Mouse (Mus musculus): ENCODE data around the gene Mast1.

Mast1 gene

DNA sequence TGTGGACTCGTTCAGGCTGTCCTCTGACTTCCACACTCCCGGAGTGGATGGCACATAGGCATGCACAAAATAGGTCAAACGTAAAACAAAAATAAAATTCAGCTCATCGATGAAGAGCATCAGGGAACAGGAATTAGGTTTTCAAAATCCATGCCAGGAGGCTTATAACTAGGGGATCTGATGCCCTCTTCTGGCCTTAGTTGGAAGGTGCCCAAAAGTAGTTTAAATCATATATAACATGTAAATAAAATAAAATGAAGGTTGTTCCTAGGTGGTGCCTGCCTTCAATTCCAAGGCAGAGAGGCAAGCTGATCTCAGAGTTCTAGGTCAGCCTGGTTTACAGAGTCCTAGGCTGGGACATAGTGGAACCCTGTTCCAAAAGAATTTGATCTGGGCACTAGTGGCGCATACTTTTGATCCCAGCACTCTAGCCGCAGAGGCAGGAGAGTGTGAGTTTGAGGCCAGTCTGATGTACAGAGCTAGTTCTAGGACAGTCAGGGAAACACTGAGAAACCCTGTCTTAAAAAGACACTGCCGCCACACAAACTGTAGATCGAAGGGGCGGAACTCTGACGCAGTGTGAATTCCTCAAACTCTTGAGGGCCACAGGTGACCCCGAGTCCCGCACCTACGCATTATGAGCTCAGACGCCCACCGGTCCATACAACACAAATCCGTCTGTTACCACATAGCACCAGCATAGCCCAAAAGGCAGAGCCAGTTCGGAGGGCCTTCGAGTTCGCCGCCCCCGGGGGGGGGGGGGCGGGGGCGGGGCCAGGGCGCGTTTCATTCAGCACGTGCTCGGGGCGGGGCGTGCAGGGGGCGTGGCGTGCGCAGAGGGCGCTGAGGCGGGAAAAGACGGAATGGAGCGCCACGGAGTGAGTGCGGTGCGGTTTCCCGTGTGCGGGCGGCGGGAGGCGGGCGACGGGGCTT is 65.5 kb downstream of the Mast1 start, which contains the start of gene Syce2:
Syce2 (plus strand) TSS at position 736 of the 933 bp plus-strand sequence.
- peak; percentile 91 to 94 for DNase-seq
